Mouse (Mus musculus): Measurements from ENCODE around the gene Rasl10a.

- TF ChIP-seq CTCF (IDR thresholded peaks at IDR 0.05; ENCODE audit: low read depth) (no peak), EP300 (IDR thresholded peaks at IDR 0.05; ENCODE audit: low read depth) (no peak)
Observed at GRCm38 (mm10) chr11:5101641-5102040, 43.7 kb downstream of the Rasl10a start.
